Mouse (Mus musculus): Measurements from ENCODE around the gene Dnajc15. TPM values are rescaled to one million over a fixed set of nuclear protein-coding genes. Genes with fewer than 3 reads are reported as not detected.

Gene Dnajc15
- polyA plus RNA-seq, 1 experiment = 54.7 TPM

- no peak for TF ChIP-seq CTCF (IDR thresholded peaks at IDR 0.05; ENCODE audit: borderline replicate concordance, insufficient read depth, low read length)
- no peak for TF ChIP-seq POLR2A (IDR thresholded peaks at IDR 0.05; ENCODE audit: low read depth, low read length)
- Histone ChIP-seq H3K4me3 (ENCODE audit: insufficient read depth, low read length) (no peak overlapping the region), H3K4me1 (ENCODE audit: control insufficient read depth, insufficient read depth, low read length) (no peaks in the 10 kb centered on the region; the same call in 1 of the 2 replicates), H3K27ac (ENCODE audit: insufficient read depth, low read length) (no peak overlapping the region)
Measured at GRCm38 (mm10) chr14:77776005-77776531, 98.9 kb downstream of the Dnajc15 start.

- Histone ChIP-seq H3K4me1 (ENCODE audit: control insufficient read depth, insufficient read depth, low read length) (no peaks in the 10 kb centered on the region; the same call in 1 of the 2 replicates), H3K27ac (ENCODE audit: insufficient read depth, low read length) (no peak overlapping the region), H3K4me3 (ENCODE audit: insufficient read depth, low read length) (no peak overlapping the region)
- TF ChIP-seq POLR2A (IDR thresholded peaks at IDR 0.05; ENCODE audit: low read depth, low read length) (no peak), CTCF (IDR thresholded peaks at IDR 0.05; ENCODE audit: borderline replicate concordance, insufficient read depth, low read length) (no peak)
Measured at GRCm38 (mm10) chr14:77773331-77773730, 101.6 kb downstream of the Dnajc15 start.

- TF ChIP-seq CTCF (IDR thresholded peaks at IDR 0.05; ENCODE audit: borderline replicate concordance, insufficient read depth, low read length) = no peak
- no peak for TF ChIP-seq POLR2A (IDR thresholded peaks at IDR 0.05; ENCODE audit: low read depth, low read length)
Measured at GRCm38 (mm10) chr14:77771626-77772025, 103.3 kb downstream of the Dnajc15 start.

More at GRCm38 (mm10) chr14:77771626-77772025, 103.3 kb downstream of the Dnajc15 start:
- Histone ChIP-seq H3K4me3 (ENCODE audit: insufficient read depth, low read length) (no peak overlapping the region), H3K4me1 (ENCODE audit: control insufficient read depth, insufficient read depth, low read length) (no peaks in the 10 kb centered on the region; the same call in 1 of the 2 replicates), H3K27ac (ENCODE audit: insufficient read depth, low read length) (no peak overlapping the region)

Other genes with a start within 250 kb of the Dnajc15 start
- gene Epsti1, start 29.1 kb upstream of the Dnajc15 start, polyA plus RNA-seq (2011; ENCODE audit: insufficient read length, low read depth, missing spikeins) = 0.27 and 0.37 TPM in 2 replicates
- not detected in 2 replicates for gene Fam216b, start 213.9 kb upstream of the Dnajc15 start, polyA plus RNA-seq (2011; ENCODE audit: insufficient read length, low read depth, missing spikeins)

Measured in embryonic fibroblast, embryonic 13.5 days (primary cell).